Mouse (Mus musculus): Measurements from ENCODE around the gene Krtap5-4.
A peak's percentile ranks its signal among the peaks of the same experiment; 100 is the strongest.
"Not testable (repeated sequence)": the region's sequence is repeated elsewhere in the genome, so short reads cannot be mapped to it uniquely, and the experiment has no call there.

Gene Krtap5-4

GRCm38 (mm10) chr7:142321637-142322306 is 18.4 kb downstream of the Krtap5-4 start:
- not testable (repeated sequence) for DNase-seq (ENCODE audit: low spot score in 2 of 2)

- no peak for DNase-seq (ENCODE audit: low spot score in 2 of 2)
Measured at GRCm38 (mm10) chr7:142322641-142323040, 19.3 kb downstream of the Krtap5-4 start.

- no peak for DNase-seq (ENCODE audit: low spot score in 2 of 2)
Measured at GRCm38 (mm10) chr7:142323396-142324117, 20.2 kb downstream of the Krtap5-4 start.

DNA sequence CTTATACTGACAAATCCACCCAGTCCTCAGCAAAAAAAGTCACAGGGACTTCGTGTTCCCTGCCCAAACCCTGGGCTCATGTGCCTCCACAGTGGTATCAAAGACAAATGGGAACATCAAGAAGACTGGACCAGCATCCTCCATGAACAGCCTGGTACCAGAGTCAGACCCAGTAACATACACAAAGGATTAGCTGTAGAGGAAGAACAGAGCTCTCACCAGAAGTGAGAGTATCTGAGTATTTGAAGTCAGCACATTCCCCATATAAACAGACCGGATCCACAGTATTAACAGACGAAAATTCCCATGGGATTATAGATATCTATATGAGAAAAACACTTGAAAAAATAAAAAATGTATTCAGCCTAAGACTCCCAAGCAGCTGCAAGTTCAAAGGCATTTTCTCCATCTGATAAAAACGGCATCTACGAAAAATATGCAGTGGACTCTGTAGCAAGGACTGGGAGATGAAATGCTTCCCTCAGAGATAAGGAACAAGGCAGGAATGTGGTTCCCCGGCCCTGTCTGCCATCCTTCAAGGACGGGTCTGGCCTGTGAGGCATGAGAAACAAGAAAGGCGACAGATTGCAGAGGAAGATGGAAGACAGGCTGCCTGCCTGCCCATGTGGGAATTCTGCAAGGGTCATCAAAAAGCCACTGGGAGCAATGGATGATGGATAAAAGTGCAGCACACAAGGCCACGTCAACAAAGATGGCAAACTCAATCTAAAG is 23.5 kb downstream of the Krtap5-4 start:
- no peak for DNase-seq (ENCODE audit: low spot score in 2 of 2)

DNA sequence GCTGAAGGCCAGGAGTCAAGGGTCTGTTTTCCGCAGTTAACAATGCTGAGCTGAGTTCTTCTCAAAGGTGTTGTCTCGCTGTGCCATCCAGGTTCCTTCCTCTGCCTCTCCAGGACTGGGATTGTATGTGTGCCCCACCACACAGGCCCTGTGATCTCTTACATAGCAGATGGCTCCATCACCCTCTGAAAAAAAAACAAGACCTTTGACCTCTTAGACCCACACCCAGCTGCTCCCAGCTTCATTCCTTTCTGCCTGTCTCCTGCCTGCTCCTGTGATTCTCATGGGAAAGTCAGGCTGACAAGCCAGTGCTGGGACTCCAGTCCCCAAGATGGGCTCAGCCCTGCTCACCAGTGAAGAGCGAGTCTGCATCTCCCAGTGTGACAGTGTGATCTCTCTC is 25.2 kb downstream of the Krtap5-4 start:
- DNase-seq (ENCODE audit: low spot score in 2 of 2), result no peak

DNA sequence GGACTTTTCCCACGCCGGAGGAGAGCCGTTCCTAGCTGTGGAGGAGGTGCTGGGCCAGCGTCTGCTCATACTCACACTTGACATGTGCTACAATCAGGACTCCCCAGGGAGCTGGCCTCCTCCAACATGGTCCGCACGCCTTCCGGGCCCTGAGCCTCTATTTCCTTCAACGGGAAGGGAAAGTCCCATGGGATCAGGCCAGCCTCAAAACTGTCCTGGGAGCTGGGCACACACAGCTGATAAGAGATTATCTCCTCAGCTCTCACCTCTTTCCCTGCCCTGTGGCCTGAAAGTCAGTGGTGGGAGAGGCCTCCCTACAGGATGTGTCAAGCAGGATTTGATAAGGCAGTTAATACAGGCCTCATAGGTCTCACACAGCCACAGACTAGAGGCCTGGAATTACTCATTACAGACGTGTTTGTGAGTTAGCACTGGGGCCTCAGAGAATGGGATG is 26.9 kb downstream of the Krtap5-4 start:
- DNase-seq (ENCODE audit: low spot score in 2 of 2), result no peak

DNA sequence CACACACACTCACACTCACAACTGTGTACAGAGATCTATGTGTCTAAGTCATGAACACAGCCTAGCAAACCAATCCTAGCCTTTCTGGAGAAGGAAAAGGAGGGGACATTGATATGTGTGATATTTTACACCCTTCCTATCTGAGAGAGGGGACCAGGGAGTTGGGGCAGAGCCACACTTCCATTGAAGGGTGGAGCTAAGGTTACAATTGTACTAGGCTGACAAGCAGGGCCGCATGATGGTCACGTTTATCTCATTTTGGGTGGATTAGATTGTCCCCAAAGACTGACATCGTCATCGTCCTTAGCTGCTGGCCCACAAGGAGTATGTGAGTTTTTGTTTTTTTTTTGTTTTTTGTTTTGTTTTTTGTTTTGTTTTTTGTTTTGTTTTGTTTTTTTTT is 27.9 kb downstream of the Krtap5-4 start:
- DNase-seq (ENCODE audit: low spot score in 2 of 2), result no peak

GRCm38 (mm10) chr7:142332741-142333140 is 29.4 kb downstream of the Krtap5-4 start:
- not testable (repeated sequence) for DNase-seq (ENCODE audit: low spot score in 2 of 2)

- DNase-seq (ENCODE audit: low spot score in 2 of 2), result peak in 1 of 2 experiments; percentile 91
Measured at GRCm38 (mm10) chr7:142334246-142334645, 30.9 kb downstream of the Krtap5-4 start.

DNA sequence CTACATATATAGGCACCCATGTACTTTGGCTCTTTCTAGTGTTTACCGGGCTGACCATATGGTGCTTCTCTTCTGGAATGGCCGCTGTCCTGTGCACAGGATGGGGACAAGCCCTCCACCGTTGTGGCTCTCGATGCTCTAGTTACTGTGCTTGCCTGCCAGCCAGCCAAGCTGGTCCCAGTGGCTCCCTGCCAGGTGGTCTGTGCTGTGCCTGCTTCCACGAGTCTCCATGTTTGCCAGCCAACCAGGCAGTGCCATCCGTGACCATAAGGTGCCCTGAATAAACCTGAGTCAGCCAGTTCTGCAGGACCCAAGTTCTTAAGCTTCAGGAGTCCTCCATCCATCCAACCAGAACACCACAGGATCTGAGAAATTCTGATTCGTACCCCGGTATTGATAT is 31.8 kb downstream of the Krtap5-4 start:
- DNase-seq (ENCODE audit: low spot score in 2 of 2), result no peak

DNA sequence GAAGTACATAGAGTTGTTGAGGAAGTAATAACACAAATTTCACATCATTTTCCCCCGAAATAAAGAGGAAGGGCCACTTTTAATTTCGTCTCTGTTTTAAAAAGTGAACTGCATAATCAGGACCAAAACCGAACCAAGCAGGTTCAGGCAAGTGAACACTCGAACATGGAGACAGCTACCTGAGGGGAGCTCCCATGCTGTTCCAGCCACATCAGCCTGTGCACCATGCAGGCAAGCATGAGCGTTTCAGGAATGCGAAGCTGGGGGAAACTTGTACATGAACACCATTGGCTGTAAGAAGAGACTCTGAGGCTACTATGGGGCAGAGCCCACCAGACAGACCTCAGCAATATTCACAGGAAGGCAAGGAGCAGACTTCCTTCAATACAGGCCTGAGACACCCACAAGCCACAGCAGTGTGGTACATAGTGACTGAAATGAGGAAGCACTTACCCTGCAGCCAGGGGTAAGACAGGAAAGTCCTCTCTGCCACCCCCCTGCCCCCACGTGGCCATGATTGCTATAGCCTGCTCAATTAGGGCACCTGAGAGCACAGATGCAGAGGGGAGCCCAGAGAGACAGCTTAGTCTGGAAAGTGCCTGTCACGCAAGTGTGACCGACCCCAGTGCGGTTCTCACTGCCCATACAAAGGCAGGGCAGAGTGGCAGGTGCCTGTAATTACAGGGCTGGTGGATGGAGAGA is 37.1 kb downstream of the Krtap5-4 start:
- peak in 1 of 2 experiments; percentile 15 for DNase-seq (ENCODE audit: low spot score in 2 of 2)

DNA sequence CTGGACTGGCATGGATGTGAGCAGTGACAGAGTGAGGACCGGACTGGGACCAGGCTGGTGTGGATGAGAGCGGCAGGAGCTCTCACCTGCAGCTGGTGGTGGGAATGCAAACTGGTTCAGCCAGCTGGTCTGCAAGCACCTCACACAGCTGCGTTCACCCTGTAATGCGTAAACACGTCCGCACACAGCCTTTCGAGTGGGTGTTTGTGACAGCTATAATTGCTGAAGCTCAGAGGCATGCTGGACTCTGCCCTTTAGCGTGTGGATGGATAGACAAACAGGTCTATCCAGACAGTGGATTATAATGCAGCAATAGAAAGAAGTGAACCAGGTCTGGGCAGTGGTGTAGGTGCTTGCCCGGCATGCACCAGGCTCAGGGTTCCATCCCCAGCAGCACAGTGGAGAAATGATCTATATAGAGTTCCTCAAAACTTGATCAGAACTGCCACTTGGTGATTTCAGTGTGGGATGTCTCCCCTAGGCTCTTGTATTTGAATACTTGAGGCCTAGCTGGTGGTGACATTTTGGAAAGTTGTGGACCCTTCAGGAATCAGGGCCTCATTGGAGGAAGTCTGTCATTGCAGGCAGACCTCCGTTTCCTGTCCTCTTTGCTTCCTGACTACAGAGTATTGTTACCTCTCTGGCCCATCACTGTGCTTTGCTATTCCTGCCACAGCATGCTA is 38.4 kb downstream of the Krtap5-4 start:
- DNase-seq (ENCODE audit: low spot score in 2 of 2), result no peak

DNA sequence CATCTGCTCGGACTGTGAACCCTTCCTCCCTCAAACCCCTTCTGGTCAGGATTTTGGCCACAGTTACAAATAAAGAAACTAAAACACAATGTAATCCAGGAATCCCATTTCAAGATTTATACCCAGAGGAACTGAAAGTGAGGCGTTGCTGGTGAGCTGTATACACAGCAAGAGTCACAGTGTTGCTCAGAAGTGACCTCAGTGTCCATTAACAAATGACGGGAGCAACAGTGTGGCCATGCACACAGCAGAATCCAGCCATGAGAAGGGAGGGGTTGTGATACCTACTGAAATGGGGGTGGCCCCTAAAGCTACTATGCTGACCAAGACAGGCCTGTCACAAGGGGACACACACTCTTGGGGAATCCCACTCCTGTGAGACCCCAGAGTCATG is 38.9 kb downstream of the Krtap5-4 start:
- DNase-seq (ENCODE audit: low spot score in 2 of 2), result no peak

- no peak for DNase-seq (ENCODE audit: low spot score in 2 of 2)
Measured at GRCm38 (mm10) chr7:142347542-142347941, 44.2 kb downstream of the Krtap5-4 start.

GRCm38 (mm10) chr7:142349308-142349961 is 46.1 kb downstream of the Krtap5-4 start:
- DNase-seq (ENCODE audit: low spot score in 2 of 2), result peak; percentile 45 to 62

DNA sequence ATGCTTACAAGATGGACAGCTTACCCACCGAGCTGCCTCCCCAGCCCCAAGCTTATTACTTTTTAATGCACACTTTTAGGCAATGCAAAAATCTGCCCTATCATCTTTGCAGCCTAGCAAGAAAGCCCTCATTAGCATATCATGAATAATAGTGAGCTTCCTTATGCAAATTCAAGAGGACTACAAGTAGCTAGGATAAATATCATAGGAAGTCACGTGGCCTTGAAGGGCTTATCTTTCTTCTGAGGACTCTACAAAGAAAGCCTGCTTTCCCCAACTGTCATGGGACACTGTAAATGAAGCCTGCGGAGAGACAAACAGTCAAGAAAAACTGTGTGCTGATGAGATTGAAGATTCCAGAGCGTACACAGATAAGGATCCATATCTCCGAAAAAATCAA is 48.2 kb downstream of the Krtap5-4 start:
- no peak for DNase-seq (ENCODE audit: low spot score in 2 of 2)

DNA sequence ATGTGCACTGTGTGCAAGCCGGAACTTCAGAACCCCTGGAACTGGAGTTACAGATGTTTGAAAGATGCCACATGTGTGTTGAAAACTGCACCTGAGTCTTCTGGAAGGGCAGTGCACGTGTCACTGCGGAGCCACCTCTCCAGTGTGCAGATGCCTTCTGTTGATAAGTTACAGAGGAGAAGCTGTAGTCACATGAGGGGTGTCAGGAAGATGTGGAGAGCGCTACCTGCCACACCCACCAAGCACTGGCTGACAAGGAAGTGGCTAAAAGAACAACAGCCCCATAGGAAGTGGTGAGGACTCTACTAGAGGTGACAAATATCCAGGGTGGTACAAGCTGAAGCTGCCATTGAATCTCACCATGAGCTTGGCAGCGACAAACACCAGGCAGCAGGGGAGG is 50.5 kb downstream of the Krtap5-4 start:
- no peak for DNase-seq (ENCODE audit: low spot score in 2 of 2)

Measured in left cerebral cortex, adult 9 months (tissue).